Mouse (Mus musculus) testis, adult 2 months (tissue): Measurements from ENCODE around the gene Arid5b.

ENCODE experiments used
- CTCF ChIP-seq: fragments of 200-500 bp; IDR thresholded peaks from 2 replicates; pipeline ENCODE4 v1.5.1; 2012; ENCODE audit warnings: low read depth, mild to moderate bottlenecking, inconsistent platforms, low read length, moderate library complexity; ENCODE audit not compliant: control insufficient read depth, insufficient read depth, insufficient replicate concordance
- POLR2A ChIP-seq: fragments of 200-500 bp; IDR thresholded peaks from 2 replicates; pipeline ENCODE4 v1.6.1; 2012; ENCODE audit warnings: low read depth, mild to moderate bottlenecking, inconsistent platforms, low read length, moderate library complexity; ENCODE audit not compliant: control insufficient read depth

DNA sequence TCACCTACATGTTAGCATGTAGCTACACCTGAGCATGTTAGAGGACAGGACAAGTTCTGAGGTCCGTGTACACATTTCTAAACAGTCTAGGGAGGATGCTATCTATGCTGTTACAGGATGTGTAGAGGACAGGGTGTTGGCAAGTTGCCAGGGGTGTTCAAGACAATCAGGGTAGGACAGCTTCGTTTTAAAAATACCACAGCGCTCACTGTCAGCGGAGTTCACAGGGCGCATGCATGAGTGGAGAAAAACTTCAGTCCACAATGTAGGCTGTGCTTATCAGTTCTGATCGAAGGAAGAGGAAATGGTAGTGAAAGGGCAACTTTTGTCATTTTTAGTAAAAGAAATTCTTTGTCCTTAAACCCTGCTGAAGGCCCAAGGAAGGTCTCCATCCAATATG, 159.3 kb downstream of the Arid5b start:
- TF ChIP-seq CTCF, result no peak
- no peak for TF ChIP-seq POLR2A
